Mouse (Mus musculus): Measurements from ENCODE around the gene Mroh8.

DNA sequence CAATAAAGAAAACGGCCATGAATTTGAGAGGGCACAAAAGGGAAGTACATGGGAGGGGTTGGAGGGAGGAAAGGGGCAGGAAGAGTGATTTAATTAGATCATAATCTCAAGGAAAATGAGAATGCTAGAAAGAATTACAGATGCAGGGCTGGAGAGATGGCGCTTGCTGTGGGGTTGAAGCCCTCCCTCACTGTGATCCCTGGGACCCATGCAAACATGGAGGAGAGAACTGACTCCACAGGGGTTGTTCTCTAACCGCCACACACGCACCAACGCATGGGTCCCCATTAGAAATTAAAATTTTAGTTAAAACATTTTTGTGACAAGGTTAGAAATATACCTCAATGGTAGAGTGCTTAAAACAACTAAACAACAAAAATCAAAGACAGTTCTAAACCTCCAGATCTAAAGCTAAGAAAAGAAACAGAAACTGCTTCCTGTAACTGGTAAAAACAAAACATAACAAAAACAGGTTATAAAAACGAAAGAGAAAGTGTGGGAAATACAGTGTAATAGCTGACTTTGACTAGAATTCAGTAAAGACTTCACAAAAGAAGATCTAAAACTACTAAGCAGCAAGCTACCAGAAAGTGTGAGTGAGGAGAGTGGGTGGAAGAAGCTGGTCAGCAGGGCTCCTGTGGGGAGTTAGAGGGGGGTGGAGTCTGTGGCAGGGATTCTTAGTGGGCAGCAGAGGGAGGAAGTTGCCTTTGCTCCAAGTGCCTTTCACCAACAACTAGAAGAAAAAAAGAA is 78.1 kb downstream of the Mroh8 start:
- TF ChIP-seq CTCF (IDR thresholded peaks at IDR 0.05; ENCODE audit: low read depth, low read length): no peak
- no peak for TF ChIP-seq GATA1 (IDR thresholded peaks at IDR 0.05; ENCODE audit: borderline replicate concordance, low read length)
- no peak for TF ChIP-seq GATA2 (IDR thresholded peaks at IDR 0.05; ENCODE audit: borderline replicate concordance, low read depth, low read length)

Measured in G1E (cell line).